Mouse (Mus musculus): ENCODE results near the gene Acsm5. TPM values are rescaled to one million over a fixed set of nuclear protein-coding genes. Genes with fewer than 3 reads are reported as not detected.
"Not testable (repeated sequence)": the region's sequence is repeated elsewhere in the genome, so short reads cannot be mapped to it uniquely, and the experiment has no call there.

The Acsm5 gene
- total RNA-seq, 2 experiments from 2014 or later: not detected

DNA sequence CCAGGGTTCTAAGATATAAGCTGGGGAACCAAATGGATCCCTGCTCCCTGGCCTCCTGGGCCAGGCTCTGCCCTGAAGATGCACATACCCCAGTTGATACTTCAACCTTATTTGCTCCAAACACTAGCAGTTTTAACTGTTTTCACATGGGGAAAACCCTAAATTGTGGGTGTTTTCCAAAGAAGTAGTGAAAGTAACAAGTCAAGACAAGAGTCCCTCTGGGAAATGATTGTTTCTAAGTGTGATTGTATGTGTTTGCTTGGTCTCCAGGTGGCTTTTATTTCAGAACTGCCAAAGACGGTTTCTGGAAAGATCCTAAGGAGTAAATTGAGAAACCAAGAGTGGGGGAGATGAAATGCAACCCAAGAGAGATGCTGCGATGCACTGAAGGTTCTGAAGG is 23.2 kb downstream of the Acsm5 start:
- no peak for ATAC-seq (replicated peaks; ENCODE audit: poor library complexity, severe bottlenecking)

DNA sequence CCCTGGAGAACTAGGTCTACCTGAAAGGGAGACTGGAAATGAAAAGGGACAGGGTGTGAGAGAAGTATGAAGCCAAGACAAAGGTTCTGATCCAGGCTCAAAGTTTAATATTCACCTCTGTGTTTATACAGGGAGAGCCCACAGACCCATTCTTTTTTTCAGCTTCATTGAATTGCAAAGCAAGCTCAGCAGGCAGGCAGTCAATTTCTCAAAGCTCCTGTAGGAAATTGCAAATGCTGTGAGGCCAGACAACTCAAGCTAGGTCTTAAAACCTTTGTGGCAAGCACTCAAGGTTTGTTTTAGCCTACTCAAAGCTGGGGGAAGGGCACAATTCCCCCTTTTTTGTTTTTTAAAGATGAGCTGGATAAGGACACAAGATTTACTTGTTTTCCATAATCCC is 26.3 kb downstream of the Acsm5 start:
- ATAC-seq (replicated peaks; ENCODE audit: poor library complexity, severe bottlenecking): no peak

- ATAC-seq (replicated peaks; ENCODE audit: poor library complexity, severe bottlenecking): no peak
Measured at GRCm38 (mm10) chr7:119550471-119551222, 31.4 kb downstream of the Acsm5 start.

GRCm38 (mm10) chr7:119554040-119554439 is 34.8 kb downstream of the Acsm5 start, which contains the start of gene Acsm2:
Gene Acsm2, plus strand, starts transcription at chr7:119554340.
- ATAC-seq (replicated peaks; ENCODE audit: poor library complexity, severe bottlenecking): no peak

GRCm38 (mm10) chr7:119559789-119560451 is 40.7 kb downstream of the Acsm5 start:
- no peak for ATAC-seq (replicated peaks; ENCODE audit: poor library complexity, severe bottlenecking)

DNA sequence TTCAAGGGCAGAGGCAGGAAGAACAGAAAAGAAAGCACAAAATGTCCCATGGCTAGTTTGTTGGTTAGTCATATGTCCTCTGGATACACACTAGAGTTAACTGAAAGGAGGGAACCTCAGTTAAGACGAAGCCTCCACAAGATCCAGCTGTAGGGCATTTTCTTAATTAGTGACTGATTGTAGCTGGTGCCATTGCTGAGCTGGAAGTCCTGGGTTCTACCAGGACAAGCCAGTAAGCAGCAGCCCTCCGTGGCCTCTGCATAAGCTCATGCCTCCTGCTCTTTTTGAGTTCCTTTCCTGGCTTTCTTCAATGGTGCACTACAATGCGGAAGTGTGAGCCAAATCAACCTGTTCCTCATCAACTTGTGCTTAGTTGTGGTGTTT is 41.2 kb downstream of the Acsm5 start:
- ATAC-seq (replicated peaks; ENCODE audit: poor library complexity, severe bottlenecking): no peak

- no peak for ATAC-seq (replicated peaks; ENCODE audit: poor library complexity, severe bottlenecking)
Measured at GRCm38 (mm10) chr7:119561441-119561840, 42.2 kb downstream of the Acsm5 start.

DNA sequence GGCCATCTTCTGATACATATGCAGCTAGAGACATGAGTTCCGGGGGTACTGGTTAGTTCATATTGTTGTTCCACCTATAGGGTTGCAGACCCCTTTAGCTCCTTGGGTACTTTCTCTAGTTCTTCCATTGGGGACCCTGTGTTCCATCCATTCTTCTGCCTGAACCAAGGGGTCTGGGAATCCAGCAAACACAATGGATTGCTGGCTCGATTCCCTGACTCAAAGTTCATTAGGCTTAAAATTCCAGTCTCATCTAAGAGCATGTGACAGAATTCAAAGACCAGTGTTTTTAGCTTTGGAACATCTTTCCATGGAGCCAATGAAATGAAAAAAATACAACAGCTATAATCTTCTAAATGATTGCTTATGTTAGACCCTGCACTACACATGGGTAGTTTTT is 43.2 kb downstream of the Acsm5 start:
- ATAC-seq (replicated peaks; ENCODE audit: poor library complexity, severe bottlenecking): not testable (repeated sequence)

DNA sequence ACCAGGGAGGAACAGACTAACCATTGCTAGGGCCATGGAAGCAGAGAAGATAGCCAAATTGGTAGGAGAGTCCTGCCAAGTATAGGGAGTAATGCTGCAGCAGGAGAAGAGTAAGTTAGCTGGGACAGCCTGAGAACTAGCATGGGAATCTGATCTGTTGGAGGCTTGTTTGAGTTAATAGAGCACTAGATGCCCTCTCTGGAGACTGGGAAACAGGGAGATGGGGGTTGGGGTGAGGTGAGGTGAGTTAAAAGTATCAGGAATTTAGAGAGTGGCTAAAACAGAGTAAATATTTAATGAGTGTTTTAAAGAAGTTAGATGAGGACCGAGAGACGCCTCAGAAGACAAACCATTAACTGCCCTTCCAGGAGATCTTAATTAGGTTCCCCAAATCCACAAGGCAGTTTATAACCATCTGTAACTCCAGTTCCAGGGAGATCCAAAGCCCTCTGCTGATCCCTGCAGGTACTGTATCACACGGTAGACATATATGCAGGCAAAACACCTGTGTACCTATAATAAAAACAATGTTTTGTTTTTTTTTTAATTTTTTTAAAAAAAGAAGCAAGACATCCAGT is 75.4 kb downstream of the Acsm5 start:
- ATAC-seq (replicated peaks; ENCODE audit: poor library complexity, severe bottlenecking): no peak

Other genes starting within 250 kb of the Acsm5 start
- gene Gp2, start 60.2 kb upstream of the Acsm5 start, total RNA-seq (2014; fragmentation: Nextera tagmentation): not detected in 2 replicates
- not detected in 2 replicates for gene Gp2, start 60.2 kb upstream of the Acsm5 start, total RNA-seq (2017)
- not detected in 2 replicates for gene Umod, start 40.2 kb upstream of the Acsm5 start, total RNA-seq (2014; fragmentation: Nextera tagmentation)
- not detected in 2 replicates for gene Umod, start 40.2 kb upstream of the Acsm5 start, total RNA-seq (2017)
- not detected in 2 replicates for gene Pdilt, start 4.0 kb downstream of the Acsm5 start, total RNA-seq (2014; fragmentation: Nextera tagmentation)
- gene Pdilt, start 4.0 kb downstream of the Acsm5 start, total RNA-seq (2017): not detected in 2 replicates
- gene Acsm2, start 34.9 kb downstream of the Acsm5 start, total RNA-seq (2014; fragmentation: Nextera tagmentation): not detected in 2 replicates
- not detected in 2 replicates for gene Acsm2, start 34.9 kb downstream of the Acsm5 start, total RNA-seq (2017)
- gene Acsm1, start 87.6 kb downstream of the Acsm5 start, total RNA-seq (2014; fragmentation: Nextera tagmentation): not detected in 2 replicates
- gene Acsm1, start 87.6 kb downstream of the Acsm5 start, total RNA-seq (2017): not detected in 2 replicates
- gene Acsm4, start 170.6 kb downstream of the Acsm5 start, total RNA-seq (2014; fragmentation: Nextera tagmentation): not detected in 2 replicates
- gene Acsm4, start 170.6 kb downstream of the Acsm5 start, total RNA-seq (2017): not detected in 2 replicates
- 35.8 and 47.8 TPM in 2 replicates for gene Thumpd1, start 201.3 kb downstream of the Acsm5 start, total RNA-seq (2014; fragmentation: Nextera tagmentation)
- 102 and 109 TPM in 2 replicates for gene Thumpd1, start 201.3 kb downstream of the Acsm5 start, total RNA-seq (2017)
- not detected in 2 replicates for gene Acsm3, start 241.5 kb downstream of the Acsm5 start, total RNA-seq (2014; fragmentation: Nextera tagmentation)
- gene Acsm3, start 241.5 kb downstream of the Acsm5 start, total RNA-seq (2017): 0.13 TPM in 1 of 2 replicates, not detected in the other